Mouse (Mus musculus) lung, adult 2 months (tissue): ENCODE results near the gene Gm47969.

Experiments
- CTCF ChIP-seq: fragments of 200-500 bp; IDR thresholded peaks from 2 replicates; pipeline ENCODE4 v1.5.1; 2011; ENCODE audit warnings: mild to moderate bottlenecking, low read length, control low read depth; ENCODE audit not compliant: insufficient read depth
- POLR2A ChIP-seq: fragments of 200-500 bp; IDR thresholded peaks from 2 replicates; pipeline ENCODE4 v1.6.1; 2011; ENCODE audit warnings: low read depth, mild to moderate bottlenecking, control low read depth, low read length, borderline replicate concordance; ENCODE audit errors: extremely low read depth

DNA sequence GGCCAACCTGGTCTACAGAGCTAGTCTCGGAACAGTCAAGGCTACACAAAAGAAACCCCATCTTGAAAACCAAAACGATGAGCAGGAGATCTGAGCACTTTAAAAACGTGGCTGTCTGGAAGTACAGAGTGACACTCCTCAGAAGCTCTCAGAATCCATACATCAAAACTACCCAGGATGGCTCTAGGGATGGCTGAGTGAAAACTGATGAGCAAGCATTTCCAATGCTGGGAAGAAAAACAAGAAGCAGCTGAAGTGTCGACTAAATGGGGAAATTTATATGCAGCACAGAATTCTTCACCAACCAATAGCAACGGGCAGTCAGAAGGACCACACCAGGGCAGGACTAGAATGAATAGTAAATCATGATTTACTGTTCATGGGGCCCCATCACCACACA is 10.2 kb upstream of the Gm47969 start:
- TF ChIP-seq CTCF (no peak), POLR2A (no peak)
